Mouse (Mus musculus) midbrain, postnatal 0 days (tissue): Measurements from ENCODE around the gene Nfkbie. TPM values are rescaled to one million over a fixed set of nuclear protein-coding genes. Genes with fewer than 3 reads are reported as not detected.
A peak's percentile ranks its signal among the peaks of the same experiment; 100 is the strongest.

Experiments used
- ATAC-seq: fragments of 200-750 bp; cut with Nextera tagmentation; 2 replicates; pipeline ENCODE4 v1.8.0; 2017; ENCODE audit warnings: moderate number of reproducible peaks, mild to moderate bottlenecking, moderate TSS enrichment, moderate library complexity; ENCODE audit not compliant: low FRiP score
- DNase-seq: peaks from one replicate; pipeline ENCODE4 v3.0.0-alpha.2; 2015; ENCODE audit warnings: low spot score
- H3K27ac ChIP-seq: fragments of 300-500 bp; sonication (generic); 2 replicates; pipeline ENCODE4 v1.5.1; 2014; ENCODE audit warnings: low read depth, mild to moderate bottlenecking, low read length, mixed read lengths
- H3K27me3 ChIP-seq: fragments of 300-500 bp; sonication (generic); 2 replicates; pipeline ENCODE4 v1.6.1; 2014; ENCODE audit warnings: low read length, control low read depth, mixed read lengths; ENCODE audit not compliant: insufficient read depth
- H3K36me3 ChIP-seq: fragments of 300-500 bp; sonication (generic); 2 replicates; pipeline ENCODE4 v1.6.1; 2014; ENCODE audit warnings: low read length, control low read depth, mixed read lengths; ENCODE audit not compliant: insufficient read depth
- H3K4me1 ChIP-seq: fragments of 300-500 bp; sonication (generic); 2 replicates; pipeline ENCODE4 v1.6.1; 2014; ENCODE audit warnings: mild to moderate bottlenecking, control low read depth, antibody characterized with exemption, low read length, mixed read lengths; ENCODE audit not compliant: insufficient read depth
- H3K4me2 ChIP-seq: fragments of 300-500 bp; sonication (generic); 2 replicates; pipeline ENCODE4 v1.6.1; 2014; ENCODE audit warnings: low read depth, mild to moderate bottlenecking, low read length, mixed read lengths; ENCODE audit not compliant: poor library complexity, severe bottlenecking
- H3K4me3 ChIP-seq: fragments of 300-500 bp; sonication (generic); 2 replicates; pipeline ENCODE4 v1.5.1; 2014; ENCODE audit warnings: low read depth, mild to moderate bottlenecking, low read length, moderate library complexity
- H3K9ac ChIP-seq: fragments of 300-500 bp; sonication (generic); replicated peaks from 2 replicates; pipeline ENCODE4 v1.6.1; 2014; ENCODE audit warnings: mild to moderate bottlenecking, low read length, moderate library complexity, mixed read lengths; ENCODE audit not compliant: poor library complexity, severe bottlenecking
- H3K9me3 ChIP-seq: fragments of 300-500 bp; sonication (generic); 2 replicates; pipeline ENCODE4 v1.6.1; 2016; ENCODE audit warnings: low read length, control low read depth
- CTCF ChIP-seq: IDR thresholded peaks from 2 replicates; pipeline ENCODE4 v1.5.1; 2016; ENCODE audit warnings: antibody characterized with exemption, mild to moderate bottlenecking
- WGBS: fragments of 180-500 bp; shearing (Covaris S2); extraction: QIAGEN DNeasy Blood & Tissue Kit; methylation state at CpG from one replicate; pipeline ENCODE4 v1.1.7; 2014; 5-methylcytosine and 5-hydroxymethylcytosine counted together
- polyA plus RNA-seq: library from polyadenylated mRNA; unstranded; fragments of >200 nt; fragmentation: Nextera tagmentation; extraction: Ambion mirVana; gene quantifications from 2 replicates; pipeline ENCODE4 v1.2.1, GENCODE M21; 2015
- total RNA-seq: library from RNA; depleted of rRNA; stranded (reverse); fragments of >200 nt; gene quantifications from 2 replicates; pipeline ENCODE4 v1.2.3, GENCODE M21; 2014

The Nfkbie gene
- total and polyA plus RNA-seq, 2 experiments from 2014 or later: 2.5 to 4.8 TPM

- Histone ChIP-seq H3K4me2 (no peak overlapping the region), H3K36me3 (no peaks in the 10 kb centered on the region), H3K27me3 (peaks cover 10% of the 10 kb centered on the region; the same call in 1 of the 2 replicates), H3K4me1 (no peaks in the 10 kb centered on the region), H3K9me3 (no peaks in the 10 kb centered on the region), H3K9ac (no peak overlapping the region), H3K4me3 (no peak overlapping the region), H3K27ac (no peak overlapping the region)
- ATAC-seq: no peak
- TF ChIP-seq CTCF: no peak
- WGBS: 67% methylated on average over 4 of the region's 4 CpGs
- DNase-seq: no peak
Measured at GRCm38 (mm10) chr17:45538394-45538793, 17.1 kb upstream of the Nfkbie start.

DNA sequence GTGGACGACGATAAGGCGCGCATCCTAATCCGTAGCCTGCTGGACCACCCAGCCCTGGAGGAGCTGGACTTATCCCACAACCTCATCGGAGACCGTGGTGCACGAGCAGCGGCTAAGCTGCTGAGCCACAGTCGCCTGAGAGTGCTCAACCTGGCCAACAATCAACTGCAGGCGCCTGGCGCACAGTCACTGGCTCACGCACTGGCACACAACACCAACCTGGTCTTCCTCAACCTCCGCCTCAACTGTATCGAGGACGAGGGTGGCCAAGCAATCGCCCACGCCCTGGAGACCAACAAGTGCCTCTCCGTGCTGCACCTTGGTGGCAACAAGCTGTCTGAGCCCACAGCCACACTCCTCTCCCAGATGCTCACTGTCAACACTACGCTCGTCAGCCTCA, 15.8 kb upstream of the Nfkbie start:
- no peak overlapping the region for H3K4me2 ChIP-seq
- no peak overlapping the region for H3K27ac ChIP-seq
- DNase-seq (no peak), ATAC-seq (no peak)
- H3K4me3 ChIP-seq: no peak overlapping the region
- TF ChIP-seq CTCF: no peak
- no peak overlapping the region for H3K9ac ChIP-seq
- H3K27me3 ChIP-seq: peaks cover 10% of the 10 kb centered on the region; the same call in 1 of the 2 replicates
- no peaks in the 10 kb centered on the region for H3K9me3 ChIP-seq
- 83% methylated on average over 21 of the region's 21 CpGs for WGBS
- peaks cover 3% of the 10 kb centered on the region; the same call in 1 of the 2 replicates for H3K36me3 ChIP-seq
- H3K4me1 ChIP-seq: no peaks in the 10 kb centered on the region

DNA sequence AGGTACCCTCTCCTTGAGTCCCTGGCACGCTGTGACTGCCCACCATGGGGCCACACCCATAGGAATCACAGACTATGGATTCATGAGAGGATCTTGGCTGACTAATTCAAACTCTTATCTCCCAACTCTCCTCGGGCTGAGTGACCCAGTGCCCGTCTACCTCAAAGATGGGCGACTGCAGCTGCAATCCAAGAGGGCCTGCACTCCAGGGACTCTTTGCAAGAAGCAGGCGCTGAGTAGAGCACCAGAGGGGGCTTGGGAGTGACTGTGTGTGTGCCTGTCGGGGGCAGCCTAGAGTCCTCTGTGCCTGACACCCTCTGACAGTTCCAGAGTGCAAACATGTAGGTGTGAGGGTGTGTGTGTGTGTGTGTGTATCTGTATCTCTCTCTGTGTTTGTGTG, 13.4 kb upstream of the Nfkbie start:
- Histone ChIP-seq H3K9ac (no peak overlapping the region), H3K4me3 (no peak overlapping the region), H3K4me1 (no peaks in the 10 kb centered on the region), H3K4me2 (no peak overlapping the region), H3K36me3 (peaks cover 13% of the 10 kb centered on the region), H3K9me3 (no peaks in the 10 kb centered on the region), H3K27me3 (peaks cover 11% of the 10 kb centered on the region), H3K27ac (no peak overlapping the region)
- peak; percentile 27; the same call in 1 of the 2 replicates for TF ChIP-seq CTCF
- ATAC-seq (no peak), DNase-seq (no peak)
- WGBS: 32% methylated on average over 6 of the region's 6 CpGs

DNA sequence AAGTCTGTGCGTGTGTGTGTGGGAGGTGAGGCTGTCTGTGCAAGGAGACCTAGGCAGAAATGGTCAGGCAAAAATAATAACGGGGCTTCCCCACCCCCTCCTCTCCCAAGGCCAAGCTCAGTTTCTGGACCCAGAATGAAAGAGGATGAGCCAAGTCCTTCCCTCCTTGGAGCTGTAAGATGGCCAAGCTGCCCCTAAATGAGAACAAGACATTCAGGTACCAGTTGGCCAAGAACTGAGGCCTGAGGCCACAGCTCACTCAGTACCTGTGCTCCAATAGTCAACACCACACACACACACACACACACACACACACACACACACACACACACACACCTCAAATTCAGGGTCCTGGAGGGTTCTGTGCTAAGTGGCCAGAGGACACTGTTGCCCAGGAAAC, 12.8 kb upstream of the Nfkbie start:
- no peak for TF ChIP-seq CTCF
- Histone ChIP-seq H3K4me1 (0 out of 2 replicates have a peak, but pooled peaks cover under 1% of the 10 kb centered on the region), H3K4me3 (no peak overlapping the region), H3K36me3 (peaks cover 13% of the 10 kb centered on the region), H3K27ac (no peak overlapping the region), H3K9me3 (no peaks in the 10 kb centered on the region), H3K4me2 (no peak overlapping the region), H3K27me3 (peaks cover 15% of the 10 kb centered on the region), H3K9ac (no peak overlapping the region)
- 79% methylated on average over 2 of the region's 2 CpGs for WGBS
- ATAC-seq (no peak), DNase-seq (no peak)

DNA sequence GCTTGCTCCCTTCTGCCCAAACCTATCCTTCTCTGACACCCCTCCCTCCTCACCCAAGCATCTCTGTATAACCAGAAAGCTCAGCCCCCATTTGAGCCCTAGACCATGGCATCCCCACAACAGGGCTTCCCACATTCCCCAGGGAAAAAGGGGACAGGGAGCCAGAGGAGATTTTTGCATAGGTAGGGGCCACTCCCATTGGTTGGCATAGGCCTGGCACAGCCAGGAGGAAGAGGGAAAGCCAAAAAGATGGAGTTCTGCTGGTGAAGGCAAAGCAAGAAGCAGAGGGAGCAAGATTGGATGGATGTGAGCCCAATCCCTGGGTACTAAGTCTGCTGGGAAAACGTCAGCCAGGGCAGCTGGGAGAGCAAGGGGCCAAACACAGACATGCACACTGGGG, 12.4 kb upstream of the Nfkbie start:
- no peak overlapping the region for H3K9ac ChIP-seq
- WGBS: 53% methylated on average over 1 of the region's 1 CpGs
- no peak for TF ChIP-seq CTCF
- H3K4me2 ChIP-seq: no peak overlapping the region
- H3K27ac ChIP-seq: no peak overlapping the region
- no peak overlapping the region for H3K4me3 ChIP-seq
- no peaks in the 10 kb centered on the region for H3K9me3 ChIP-seq
- peaks cover 15% of the 10 kb centered on the region for H3K27me3 ChIP-seq
- H3K36me3 ChIP-seq: peaks cover 13% of the 10 kb centered on the region
- H3K4me1 ChIP-seq: 0 out of 2 replicates have a peak, but pooled peaks cover 4% of the 10 kb centered on the region
- ATAC-seq: no peak
- DNase-seq: no peak

GRCm38 (mm10) chr17:45544001-45544872, 11.3 kb upstream of the Nfkbie start:
- Histone ChIP-seq H3K4me2 (no peak overlapping the region), H3K27ac (no peak overlapping the region), H3K4me1 (0 out of 2 replicates have a peak, but pooled peaks cover 7% of the 10 kb centered on the region), H3K27me3 (peaks cover 15% of the 10 kb centered on the region), H3K9ac (no peak overlapping the region), H3K36me3 (peaks cover 13% of the 10 kb centered on the region), H3K4me3 (no peak overlapping the region), H3K9me3 (no peaks in the 10 kb centered on the region)
- no peak for TF ChIP-seq CTCF
- DNase-seq (no peak), ATAC-seq (no peak)
- 21% methylated on average over 24 of the region's 24 CpGs for WGBS
